Mouse (Mus musculus): ENCODE data around the gene Reck.

The Reck gene

GRCm38 (mm10) chr4:43988976-43989375 lies 113.6 kb downstream of the Reck start:
- in situ Hi-C loops (cut with MboI, MseI) = no loop called here

GRCm38 (mm10) chr4:43993072-43993471 lies 117.7 kb downstream of the Reck start:
- in situ Hi-C loops (cut with MboI, MseI) = no loop called here

DNA sequence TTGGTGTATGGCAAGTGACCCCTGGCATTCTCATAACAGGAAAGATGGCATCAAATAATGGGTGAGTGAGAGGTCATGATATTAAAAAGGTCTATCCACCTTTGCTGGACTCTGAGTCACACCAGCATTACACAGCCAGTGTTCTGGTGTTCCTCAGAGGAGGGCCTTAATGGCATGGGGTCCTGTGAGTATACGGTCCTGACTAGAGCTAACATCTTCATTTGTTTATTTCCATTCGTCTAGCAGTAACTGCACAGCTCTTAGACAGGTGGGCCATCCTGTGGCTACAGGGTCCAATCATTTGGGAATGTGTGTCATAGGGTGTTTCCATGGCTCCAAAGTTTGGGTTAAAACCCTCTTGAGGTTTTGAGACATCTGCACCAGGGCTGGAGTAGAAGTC lies 119.0 kb downstream of the Reck start:
- in situ Hi-C loops (cut with MboI, MseI) = no loop called here

All from T-helper 1 cell (primary cell).